Mouse (Mus musculus) intestine, postnatal 0 days (tissue): ENCODE measurements at regions not wholly inside any gene's neighbourhood (a gene's known extent, or its start where the extent isn't known, plus 50 kb on each side); places are given as distances from the start of the nearest gene placed in this dataset.

ENCODE experiments used
- ATAC-seq: fragments of 200-750 bp; cut with Nextera tagmentation; 2 replicates; pipeline ENCODE4 v1.8.0; 2017; ENCODE audit warnings: mild to moderate bottlenecking, moderate TSS enrichment, moderate library complexity
- H3K27ac ChIP-seq: fragments of 300-500 bp; sonication (generic); 2 replicates; pipeline ENCODE4 v1.5.1; 2014; ENCODE audit warnings: mild to moderate bottlenecking, low read depth, low read length, moderate library complexity
- H3K27me3 ChIP-seq: fragments of 300-500 bp; sonication (generic); replicated peaks from 2 replicates; pipeline ENCODE4 v1.6.1; 2014; ENCODE audit warnings: low read length, mixed read lengths; ENCODE audit not compliant: control insufficient read depth, insufficient read depth
- H3K36me3 ChIP-seq: fragments of 300-500 bp; sonication (generic); 2 replicates; pipeline ENCODE4 v1.6.1; 2014; ENCODE audit warnings: mild to moderate bottlenecking, moderate library complexity; ENCODE audit not compliant: control insufficient read depth, insufficient read depth
- H3K4me1 ChIP-seq: fragments of 300-500 bp; sonication (generic); replicated peaks from 2 replicates; pipeline ENCODE4 v1.6.1; 2014; ENCODE audit warnings: antibody characterized with exemption, low read length, mixed read lengths; ENCODE audit not compliant: control insufficient read depth, insufficient read depth
- H3K4me2 ChIP-seq: fragments of 300-500 bp; sonication (generic); replicated peaks from 2 replicates; pipeline ENCODE4 v1.6.1; 2014; ENCODE audit warnings: low read depth, mild to moderate bottlenecking, moderate library complexity
- H3K4me3 ChIP-seq: fragments of 300-500 bp; sonication (generic); 2 replicates; pipeline ENCODE4 v1.5.1; 2014; ENCODE audit warnings: low read depth, low read length
- H3K9ac ChIP-seq: fragments of 300-500 bp; sonication (generic); 2 replicates; pipeline ENCODE4 v1.6.1; 2014; ENCODE audit warnings: mild to moderate bottlenecking, low read depth, low read length
- H3K9me3 ChIP-seq: fragments of 300-500 bp; sonication (generic); 2 replicates; pipeline ENCODE4 v1.6.1; 2016; ENCODE audit warnings: mixed run types; ENCODE audit not compliant: control insufficient read depth
- CTCF ChIP-seq: sonication (generic); IDR thresholded peaks from 2 replicates; pipeline ENCODE4 v1.5.1; 2016; ENCODE audit warnings: low read depth, mild to moderate bottlenecking, control low read depth, antibody characterized with exemption, moderate library complexity
- WGBS: fragments of 180-500 bp; shearing (Covaris S2); extraction: QIAGEN DNeasy Blood & Tissue Kit; methylation state at CpG from one replicate; pipeline ENCODE4 v1.1.7; 2014; 5-methylcytosine and 5-hydroxymethylcytosine counted together

GRCm38 (mm10) chr2:166270007-166270406 lies 114.5 kb upstream of the Sulf2 start:
- no peak for ATAC-seq
- no peak for TF ChIP-seq CTCF
- WGBS, result 87% methylated on average over 6 of the region's 6 CpGs

GRCm38 (mm10) chr2:166266915-166267314 lies 111.5 kb upstream of the Sulf2 start:
- Histone ChIP-seq H3K27me3 (no peaks in the 10 kb centered on the region), H3K4me3 (no peak overlapping the region), H3K9me3 (no peaks in the 10 kb centered on the region), H3K27ac (no peak overlapping the region), H3K4me1 (no peaks in the 10 kb centered on the region), H3K9ac (no peak overlapping the region), H3K36me3 (no peaks in the 10 kb centered on the region), H3K4me2 (no peak overlapping the region)
- WGBS, result 82% methylated on average over 4 of the region's 4 CpGs
- no peak for ATAC-seq
- TF ChIP-seq CTCF, result no peak

More at GRCm38 (mm10) chr2:166270007-166270406, 114.5 kb upstream of the Sulf2 start:
- Histone ChIP-seq H3K4me2 (no peak overlapping the region), H3K4me1 (no peaks in the 10 kb centered on the region), H3K9me3 (no peaks in the 10 kb centered on the region), H3K36me3 (no peaks in the 10 kb centered on the region), H3K27me3 (no peaks in the 10 kb centered on the region), H3K9ac (no peak overlapping the region), H3K4me3 (no peak overlapping the region), H3K27ac (no peak overlapping the region)

- no peak overlapping the region for H3K4me2 ChIP-seq
- no peaks in the 10 kb centered on the region for H3K36me3 ChIP-seq
- 88% methylated on average over 9 of the region's 9 CpGs for WGBS
- H3K9me3 ChIP-seq, result no peaks in the 10 kb centered on the region
- H3K9ac ChIP-seq, result no peak overlapping the region
- H3K27ac ChIP-seq, result no peak overlapping the region
- H3K4me3 ChIP-seq, result no peak overlapping the region
- no peak for ATAC-seq
- no peak for TF ChIP-seq CTCF
- H3K27me3 ChIP-seq, result no peaks in the 10 kb centered on the region
- no peaks in the 10 kb centered on the region for H3K4me1 ChIP-seq
These were observed 111.0 kb upstream of the Sulf2 start for GRCm38 (mm10) chr2:166266507-166266906.

GRCm38 (mm10) chr2:166264756-166265155 lies 109.3 kb upstream of the Sulf2 start:
- H3K9me3 ChIP-seq, result no peaks in the 10 kb centered on the region
- no peaks in the 10 kb centered on the region for H3K36me3 ChIP-seq
- H3K27ac ChIP-seq, result no peak overlapping the region
- WGBS, result 74% methylated on average over 9 of the region's 9 CpGs
- no peaks in the 10 kb centered on the region for H3K27me3 ChIP-seq
- H3K4me3 ChIP-seq, result no peak overlapping the region
- no peak; the same call in 1 of the 2 replicates for ATAC-seq
- no peak for TF ChIP-seq CTCF
- H3K4me2 ChIP-seq, result no peak overlapping the region
- no peaks in the 10 kb centered on the region for H3K4me1 ChIP-seq
- H3K9ac ChIP-seq, result no peak overlapping the region

- Histone ChIP-seq H3K27ac (no peak overlapping the region), H3K4me1 (no peaks in the 10 kb centered on the region), H3K27me3 (no peaks in the 10 kb centered on the region), H3K9ac (no peak overlapping the region), H3K9me3 (no peaks in the 10 kb centered on the region), H3K4me2 (no peak overlapping the region), H3K36me3 (no peaks in the 10 kb centered on the region), H3K4me3 (no peak overlapping the region)
- no peak for TF ChIP-seq CTCF
- no peak for ATAC-seq
- WGBS, result 58% methylated on average over 7 of the region's 7 CpGs
These were observed 106.3 kb upstream of the Sulf2 start for GRCm38 (mm10) chr2:166261799-166262198.

GRCm38 (mm10) chr2:166261065-166261464 lies 105.6 kb upstream of the Sulf2 start:
- TF ChIP-seq CTCF, result no peak
- no peak overlapping the region for H3K4me2 ChIP-seq
- H3K4me3 ChIP-seq, result no peak overlapping the region
- no peak overlapping the region for H3K9ac ChIP-seq
- no peaks in the 10 kb centered on the region for H3K36me3 ChIP-seq
- no peak overlapping the region for H3K27ac ChIP-seq
- H3K9me3 ChIP-seq, result no peaks in the 10 kb centered on the region
- H3K4me1 ChIP-seq, result no peaks in the 10 kb centered on the region
- no peak for ATAC-seq
- WGBS, result 60% methylated on average over 7 of the region's 7 CpGs
- H3K27me3 ChIP-seq, result no peaks in the 10 kb centered on the region

- H3K27me3 ChIP-seq, result no peaks in the 10 kb centered on the region
- 24% methylated on average over 7 of the region's 7 CpGs for WGBS
- no peak for ATAC-seq
- H3K9ac ChIP-seq, result no peak overlapping the region
- no peak overlapping the region; the same call in 1 of the 2 replicates for H3K4me2 ChIP-seq
- H3K27ac ChIP-seq, result no peak overlapping the region
- no peaks in the 10 kb centered on the region for H3K4me1 ChIP-seq
- peak; percentile 25; the same call in 1 of the 2 replicates for TF ChIP-seq CTCF
- no peaks in the 10 kb centered on the region for H3K9me3 ChIP-seq
- H3K36me3 ChIP-seq, result no peaks in the 10 kb centered on the region
- no peak overlapping the region for H3K4me3 ChIP-seq
These were observed 103.3 kb upstream of the Sulf2 start for GRCm38 (mm10) chr2:166258771-166259180.
